Comparison of ENCODE assay signal across 9 mouse cellular contexts in the genomic region with DNA sequence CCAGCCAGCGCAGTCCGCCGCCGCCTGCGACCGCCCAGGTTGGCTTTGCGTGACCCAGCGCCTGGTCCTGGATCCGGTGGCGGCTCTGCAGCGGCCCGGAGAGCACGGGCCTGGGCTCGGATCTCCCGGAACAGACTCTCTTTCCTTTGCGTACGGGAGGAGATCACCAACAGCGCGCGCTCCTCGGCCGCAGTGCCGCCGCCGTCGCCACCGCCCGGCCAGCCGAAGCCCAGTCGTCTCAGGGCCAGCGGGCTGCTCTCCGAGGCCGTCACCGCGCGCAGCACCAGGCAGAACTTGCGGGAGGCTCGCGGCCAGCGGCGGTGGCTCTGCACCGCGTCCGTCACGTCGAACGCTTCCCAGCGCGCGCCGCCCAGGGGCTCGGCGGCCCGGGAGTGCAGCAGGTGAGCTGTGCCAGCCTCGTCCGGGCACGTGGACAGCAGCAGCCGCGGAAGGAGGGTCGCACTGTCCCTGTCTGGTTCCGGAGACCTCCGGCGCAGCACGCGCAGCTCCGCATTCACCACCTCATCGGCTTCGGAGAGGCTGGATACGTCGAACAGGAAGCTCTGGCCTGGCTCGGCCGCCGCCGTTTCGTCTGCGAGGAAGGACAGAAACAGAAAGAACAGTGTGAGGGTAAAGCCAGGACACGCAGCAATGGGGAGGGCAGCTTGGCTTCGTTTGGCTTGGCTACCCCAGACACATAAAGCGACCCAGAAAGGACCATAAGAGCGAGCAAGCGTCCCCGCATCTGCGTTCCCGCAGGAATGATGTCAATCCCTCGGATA. TPM values are rescaled to one million over a fixed set of nuclear protein-coding genes. Genes with fewer than 3 reads are reported as not detected.
DNase-seq lines count a peak whose midpoint lies in the region; ATAC-seq and TF ChIP-seq lines count a peak whose summit lies in the region.
"Had no signal": no experiment of that assay in that cellular context is flagged by ENCODE, and none has a peak within 500 bp of the region (broad histone marks: within the 10 kb centered on the region; RNA-seq: fewer than 3 reads in every experiment).

No protein-coding gene starts in this region.

- H3K27me3 ChIP-seq in heart, adult 2 months (ENCODE audit: control insufficient read depth, insufficient read depth, low read length) = peaks cover 13% of the 10 kb centered on the region
- H3K27me3 ChIP-seq in hindbrain, embryonic 11.5 days (ENCODE audit: control insufficient read depth, insufficient read depth, low read length) = peaks cover 79% of the 10 kb centered on the region
- peaks cover 94% of the 10 kb centered on the region for H3K27me3 ChIP-seq in midbrain, embryonic 12.5 days

- TF ChIP-seq POLR2A in heart, adult 2 months (IDR thresholded peaks at IDR 0.05; ENCODE audit: insufficient read depth, low read depth, low read length) = no peak

- no peak for DNase-seq in heart, adult 2 months
- no peak for DNase-seq in heart, postnatal 25 days (ENCODE audit: low spot score)
- DNase-seq in R1 (ENCODE audit: low read depth, low spot score) = peak; percentile 50
- DNase-seq in hindbrain, embryonic 11.5 days (ENCODE audit: low spot score) = peak; percentile 65
- DNase-seq in urinary bladder, adult 18-20 months (ENCODE audit: low spot score in 2 of 2) = no peak
- no peak for DNase-seq in cerebellum, postnatal 36 days
- no peak for DNase-seq in spleen, adult 12 weeks (ENCODE audit: low spot score)
- DNase-seq: right cerebral cortex, postnatal 25 days had no signal

- H3K36me3 ChIP-seq in heart, adult 2 months (ENCODE audit: control insufficient read depth, insufficient read depth, low read length) = no peaks in the 10 kb centered on the region
- H3K36me3 ChIP-seq in hindbrain, embryonic 11.5 days (ENCODE audit: control insufficient read depth, insufficient read depth, low read length) = no peaks in the 10 kb centered on the region
- no peaks in the 10 kb centered on the region for H3K36me3 ChIP-seq in midbrain, embryonic 12.5 days

- no peak overlapping the region for H3K27ac ChIP-seq in heart, adult 2 months
- no peak overlapping the region for H3K27ac ChIP-seq in hindbrain, embryonic 11.5 days (ENCODE audit: low read depth, low read length)
- H3K27ac ChIP-seq in midbrain, embryonic 12.5 days (replicated peaks) = no peak overlapping the region

- WGBS in heart, adult 2 months = 5% methylated on average over 84 of the region's 85 CpGs
- WGBS in hindbrain, embryonic 11.5 days = 2% methylated on average over 55 of the region's 85 CpGs
- 2% methylated on average over 80 of the region's 85 CpGs for WGBS in midbrain, embryonic 12.5 days

- peak; percentile 18; the same call in 1 of the 2 replicates for ATAC-seq in hindbrain, embryonic 11.5 days (ENCODE audit: low FRiP score)
- ATAC-seq in midbrain, embryonic 12.5 days (ENCODE audit: low FRiP score, low read depth) = no peak

- peak overlapping the region; percentile 48 for H3K4me2 ChIP-seq in hindbrain, embryonic 11.5 days (replicated peaks; ENCODE audit: low read depth, low read length)
- peak overlapping the region; percentile 53 for H3K4me2 ChIP-seq in midbrain, embryonic 12.5 days (replicated peaks)

- no peak for TF ChIP-seq CTCF in heart, adult 2 months (IDR thresholded peaks at IDR 0.05)

- H3K9ac ChIP-seq in heart, adult 2 months (ENCODE audit: low read depth, low read length) = peak overlapping the region; percentile 5
- H3K9ac ChIP-seq in hindbrain, embryonic 11.5 days (ENCODE audit: low read depth, low read length) = no peak overlapping the region
- no peak overlapping the region for H3K9ac ChIP-seq in midbrain, embryonic 12.5 days (replicated peaks)

- no peaks in the 10 kb centered on the region for H3K4me1 ChIP-seq in heart, adult 2 months (ENCODE audit: control insufficient read depth, insufficient read depth, low read length)
- H3K4me1 ChIP-seq in hindbrain, embryonic 11.5 days (replicated peaks; ENCODE audit: control insufficient read depth, insufficient read depth, low read length) = peaks cover 12% of the 10 kb centered on the region
- peaks cover 21% of the 10 kb centered on the region for H3K4me1 ChIP-seq in midbrain, embryonic 12.5 days

- intact Hi-C loops in heart, adult 2 months (cut with DNase I) = no loop called here
- intact Hi-C loops in heart, postnatal 25 days (cut with DNase I) = no loop called here

- H3K9me3 ChIP-seq in hindbrain, embryonic 11.5 days (ENCODE audit: control insufficient read depth, low read length) = no peaks in the 10 kb centered on the region
- H3K9me3 ChIP-seq in midbrain, embryonic 12.5 days = no peaks in the 10 kb centered on the region

- no peak for TF ChIP-seq EP300 in heart, adult 2 months (IDR thresholded peaks at IDR 0.05; ENCODE audit: insufficient read depth, low read depth, low read length)

- no peaks in the 10 kb centered on the region for H3K79me2 ChIP-seq in heart, adult 2 months (replicated peaks; ENCODE audit: control insufficient read depth, insufficient read depth, low read length)

- H3K4me3 ChIP-seq in heart, adult 2 months = peak overlapping the region; percentile 24
- H3K4me3 ChIP-seq in hindbrain, embryonic 11.5 days (ENCODE audit: low read depth, low read length) = peak overlapping the region; percentile 31
- peak overlapping the region; percentile 44 for H3K4me3 ChIP-seq in midbrain, embryonic 12.5 days

RNA-seq across cellular contexts. Expression of a gene that starts 3.2 kb away (rescaled TPM):
- total RNA-seq in heart, adult 2 months (2021) = under 1 TPM; 0.41 to 0.84 TPM
- 0.82 and 0.96 TPM in 2 replicates for polyA plus RNA-seq in heart, adult 2 months (2012; rRNA removed)
- under 1 TPM; 0.23 to 0.53 TPM for total RNA-seq in heart, postnatal 25 days (2021)
- polyA plus RNA-seq in hindbrain, embryonic 11.5 days (2014; fragmentation: Nextera tagmentation; extraction: Ambion mirVana) = 0.59 and 1.4 TPM in 2 replicates
- polyA plus RNA-seq in midbrain, embryonic 12.5 days (2016; fragmentation: Nextera tagmentation; extraction: Ambion mirVana) = 0.74 and 1.2 TPM in 2 replicates

RNA-seq across cellular contexts. Expression of a gene that starts 14.7 kb away (rescaled TPM):
- total RNA-seq in heart, adult 2 months (2021) = 10 to 100 TPM; 12.7 to 13.8 TPM
- polyA plus RNA-seq in heart, adult 2 months (2012; rRNA removed) = 17.3 and 20.5 TPM in 2 replicates
- 10 to 100 TPM; 11.9 to 14.1 TPM for total RNA-seq in heart, postnatal 25 days (2021)
- polyA plus RNA-seq in hindbrain, embryonic 11.5 days (2014; fragmentation: Nextera tagmentation; extraction: Ambion mirVana) = 6.9 TPM in 2 replicates
- polyA plus RNA-seq in midbrain, embryonic 12.5 days (2016; fragmentation: Nextera tagmentation; extraction: Ambion mirVana) = 11.3 and 11.4 TPM in 2 replicates

Comparison
In these comparisons a context has a peak if more than half of its experiments do, and no peak if none do; other contexts are left out.
1. DNase-seq: peak in R1 (single experiment) and hindbrain, embryonic 11.5 days (single experiment); none in heart, adult 2 months (0 of 2), heart, postnatal 25 days (single experiment), urinary bladder, adult 18-20 months (0 of 2), cerebellum, postnatal 36 days (0 of 2) and spleen, adult 12 weeks (single experiment).
2. Peak in every context shown above with its lines, with median percentiles within 50 percentile points of each other: H3K4me3 ChIP-seq.